Mouse (Mus musculus) lung, adult 2 months (tissue): Measurements from ENCODE around the gene Lrtm2.

Source experiments
- CTCF ChIP-seq: fragments of 200-500 bp; IDR thresholded peaks from 2 replicates; pipeline ENCODE4 v1.5.1; 2011; ENCODE audit warnings: mild to moderate bottlenecking, low read length, control low read depth; ENCODE audit not compliant: insufficient read depth
- POLR2A ChIP-seq: fragments of 200-500 bp; IDR thresholded peaks from 2 replicates; pipeline ENCODE4 v1.6.1; 2011; ENCODE audit warnings: low read depth, mild to moderate bottlenecking, control low read depth, low read length, borderline replicate concordance; ENCODE audit errors: extremely low read depth

DNA sequence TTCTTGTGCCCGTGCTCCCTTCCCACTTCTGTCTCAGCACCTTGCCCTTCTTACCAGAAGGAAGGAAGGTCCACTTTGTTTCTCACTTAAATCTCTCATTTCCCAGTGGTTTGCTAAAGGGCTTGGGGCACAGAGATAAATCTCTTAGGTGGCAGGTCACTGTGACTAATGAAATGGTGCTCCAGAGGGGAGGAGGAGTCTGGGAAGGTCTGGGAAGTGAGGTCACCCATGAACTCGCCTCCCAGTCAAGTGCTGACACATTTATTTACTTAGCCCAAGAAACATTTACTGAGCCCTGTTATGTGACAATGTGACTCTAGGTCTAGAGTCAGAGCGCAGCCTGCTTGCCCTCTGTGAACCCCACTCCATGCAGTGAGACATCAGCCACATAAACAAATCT is 2.6 kb upstream of the Lrtm2 start:
- TF ChIP-seq POLR2A (no peak), CTCF (no peak)
